Mouse (Mus musculus): ENCODE measurements around the gene Gm28043. TPM values are rescaled to one million over a fixed set of nuclear protein-coding genes. Genes with fewer than 3 reads are reported as not detected.
A peak's percentile ranks its signal among the peaks of the same experiment; 100 is the strongest.
"Not testable (repeated sequence)": the region's sequence is repeated elsewhere in the genome, so short reads cannot be mapped to it uniquely, and the experiment has no call there.

Gene Gm28043
- polyA plus RNA-seq, 1 experiment: 0.48 TPM

- H3K4me3 ChIP-seq (ENCODE audit: insufficient read depth, low read depth, low read length): no peak overlapping the region
- no peak overlapping the region for H3K27ac ChIP-seq (replicated peaks; ENCODE audit: low read depth, low read length)
- H3K4me1 ChIP-seq (ENCODE audit: control insufficient read depth, insufficient read depth, insufficient read length, low read length): no peaks in the 10 kb centered on the region
These were observed 15.1 kb upstream of the Gm28043 start for GRCm38 (mm10) chr17:29599537-29599936.

- H3K27ac ChIP-seq (replicated peaks; ENCODE audit: low read depth, low read length): no peak overlapping the region
These were observed 13.3 kb upstream of the Gm28043 start for GRCm38 (mm10) chr17:29601391-29601790.

DNA sequence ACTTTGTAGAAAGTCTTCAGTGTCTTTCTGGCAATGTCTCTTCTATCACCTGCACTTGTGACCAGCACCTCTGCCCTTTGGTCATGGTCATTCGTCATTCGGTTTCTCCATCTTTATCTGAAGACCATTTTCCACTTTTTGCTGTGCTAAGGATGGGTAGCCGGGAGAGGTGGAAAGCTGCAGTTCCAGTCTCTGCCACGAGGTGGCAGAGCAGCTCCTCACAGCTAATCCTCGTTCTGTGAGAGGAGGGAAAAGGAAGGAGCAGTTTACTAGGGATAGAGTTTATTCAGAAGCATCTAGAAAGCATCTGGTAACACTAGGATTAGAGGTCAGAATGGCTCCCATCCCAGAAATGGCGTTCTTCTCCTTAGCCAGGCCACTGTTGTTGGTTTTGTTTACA, 11.4 kb upstream of the Gm28043 start:
- no peak overlapping the region for H3K4me3 ChIP-seq (ENCODE audit: insufficient read depth, low read depth, low read length)

More at GRCm38 (mm10) chr17:29601391-29601790, 13.3 kb upstream of the Gm28043 start:
- Histone ChIP-seq H3K4me3 (ENCODE audit: insufficient read depth, low read depth, low read length) (no peak overlapping the region), H3K4me1 (ENCODE audit: control insufficient read depth, insufficient read depth, insufficient read length, low read length) (no peaks in the 10 kb centered on the region)

GRCm38 (mm10) chr17:29613453-29613852, 1.2 kb upstream of the Gm28043 start:
- H3K4me3 ChIP-seq (ENCODE audit: insufficient read depth, low read depth, low read length); H3K27ac ChIP-seq (replicated peaks; ENCODE audit: low read depth, low read length); H3K4me1 ChIP-seq (ENCODE audit: control insufficient read depth, insufficient read depth, insufficient read length, low read length): not testable (repeated sequence)

More for the DNA sequence above, 11.4 kb upstream of the Gm28043 start:
- Histone ChIP-seq H3K4me1 (ENCODE audit: control insufficient read depth, insufficient read depth, insufficient read length, low read length) (no peaks in the 10 kb centered on the region), H3K27ac (replicated peaks; ENCODE audit: low read depth, low read length) (no peak overlapping the region)

GRCm38 (mm10) chr17:29615024-29615551, 412 bp downstream of the Gm28043 start:
- no peaks in the 10 kb centered on the region for H3K4me1 ChIP-seq (ENCODE audit: control insufficient read depth, insufficient read depth, insufficient read length, low read length)
- H3K4me3 ChIP-seq (ENCODE audit: insufficient read depth, low read depth, low read length): peak overlapping the region; percentile 95
- H3K27ac ChIP-seq (replicated peaks; ENCODE audit: low read depth, low read length): peak overlapping the region; percentile 39

- no peaks in the 10 kb centered on the region for H3K4me1 ChIP-seq (ENCODE audit: control insufficient read depth, insufficient read depth, insufficient read length, low read length)
- peak overlapping the region; percentile 95 for H3K4me3 ChIP-seq (ENCODE audit: insufficient read depth, low read depth, low read length)
- H3K27ac ChIP-seq (replicated peaks; ENCODE audit: low read depth, low read length): no peak overlapping the region
These were observed 940 bp downstream of the Gm28043 start for GRCm38 (mm10) chr17:29615616-29616015.

DNA sequence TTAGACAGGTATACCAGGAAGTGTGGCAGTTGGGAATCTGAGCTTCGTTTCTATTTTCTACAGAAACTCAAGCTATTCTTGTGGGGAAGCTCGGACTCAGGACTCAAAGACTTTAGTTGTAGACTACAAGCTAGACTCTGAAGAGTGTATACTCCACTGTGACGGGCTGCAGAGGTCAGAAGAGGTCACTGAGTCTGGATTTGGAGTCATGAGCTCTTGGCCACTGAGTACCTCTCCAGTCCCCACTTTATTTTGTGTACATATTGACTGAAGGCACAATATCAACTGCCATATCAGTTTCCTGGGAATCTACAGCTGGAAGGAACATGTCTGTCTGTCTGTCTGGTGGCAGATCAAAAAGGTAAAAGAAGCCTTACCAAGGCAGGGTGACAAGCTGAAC, 4.6 kb downstream of the Gm28043 start:
- Histone ChIP-seq H3K4me3 (ENCODE audit: insufficient read depth, low read depth, low read length) (no peak overlapping the region), H3K4me1 (ENCODE audit: control insufficient read depth, insufficient read depth, insufficient read length, low read length) (no peaks in the 10 kb centered on the region), H3K27ac (replicated peaks; ENCODE audit: low read depth, low read length) (no peak overlapping the region)

GRCm38 (mm10) chr17:29623488-29623887, 8.8 kb downstream of the Gm28043 start:
- H3K4me1 ChIP-seq (ENCODE audit: control insufficient read depth, insufficient read depth, insufficient read length, low read length): no peaks in the 10 kb centered on the region
- H3K4me3 ChIP-seq (ENCODE audit: insufficient read depth, low read depth, low read length): no peak overlapping the region
- no peak overlapping the region for H3K27ac ChIP-seq (replicated peaks; ENCODE audit: low read depth, low read length)

GRCm38 (mm10) chr17:29627285-29627684, 12.6 kb downstream of the Gm28043 start:
- Histone ChIP-seq H3K4me1 (ENCODE audit: control insufficient read depth, insufficient read depth, insufficient read length, low read length) (no peaks in the 10 kb centered on the region), H3K4me3 (ENCODE audit: insufficient read depth, low read depth, low read length) (no peak overlapping the region), H3K27ac (replicated peaks; ENCODE audit: low read depth, low read length) (no peak overlapping the region)

GRCm38 (mm10) chr17:29628946-29629345, 14.3 kb downstream of the Gm28043 start:
- Histone ChIP-seq H3K27ac (replicated peaks; ENCODE audit: low read depth, low read length) (no peak overlapping the region), H3K4me1 (ENCODE audit: control insufficient read depth, insufficient read depth, insufficient read length, low read length) (no peaks in the 10 kb centered on the region), H3K4me3 (ENCODE audit: insufficient read depth, low read depth, low read length) (no peak overlapping the region)

- Histone ChIP-seq H3K27ac (replicated peaks; ENCODE audit: low read depth, low read length) (no peak overlapping the region), H3K4me1 (ENCODE audit: control insufficient read depth, insufficient read depth, insufficient read length, low read length) (no peaks in the 10 kb centered on the region), H3K4me3 (ENCODE audit: insufficient read depth, low read depth, low read length) (no peak overlapping the region)
These were observed 14.9 kb downstream of the Gm28043 start for GRCm38 (mm10) chr17:29629620-29630019.

DNA sequence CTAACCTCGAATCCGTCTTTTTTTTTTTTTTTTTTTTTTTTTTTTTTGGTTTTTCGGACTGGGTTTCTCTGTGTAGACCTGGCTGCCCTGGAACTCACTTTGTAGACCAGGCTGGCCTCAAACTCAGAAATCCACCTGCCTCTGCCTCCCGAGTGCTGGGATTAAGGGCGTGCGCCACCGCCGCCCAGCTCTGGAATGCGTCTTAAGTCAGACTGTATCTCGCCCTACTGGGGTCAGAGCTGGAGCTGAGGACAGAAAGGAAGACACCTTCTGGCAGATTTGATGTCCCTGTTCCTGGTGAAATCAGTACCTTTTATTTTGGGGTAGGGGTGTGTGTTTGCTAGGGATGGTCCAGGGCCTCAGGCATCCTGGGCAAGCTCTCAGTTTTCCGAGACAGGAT, 17.6 kb downstream of the Gm28043 start:
- no peak overlapping the region for H3K4me3 ChIP-seq (ENCODE audit: insufficient read depth, low read depth, low read length)
- H3K27ac ChIP-seq (replicated peaks; ENCODE audit: low read depth, low read length): no peak overlapping the region
- no peaks in the 10 kb centered on the region for H3K4me1 ChIP-seq (ENCODE audit: control insufficient read depth, insufficient read depth, insufficient read length, low read length)

DNA sequence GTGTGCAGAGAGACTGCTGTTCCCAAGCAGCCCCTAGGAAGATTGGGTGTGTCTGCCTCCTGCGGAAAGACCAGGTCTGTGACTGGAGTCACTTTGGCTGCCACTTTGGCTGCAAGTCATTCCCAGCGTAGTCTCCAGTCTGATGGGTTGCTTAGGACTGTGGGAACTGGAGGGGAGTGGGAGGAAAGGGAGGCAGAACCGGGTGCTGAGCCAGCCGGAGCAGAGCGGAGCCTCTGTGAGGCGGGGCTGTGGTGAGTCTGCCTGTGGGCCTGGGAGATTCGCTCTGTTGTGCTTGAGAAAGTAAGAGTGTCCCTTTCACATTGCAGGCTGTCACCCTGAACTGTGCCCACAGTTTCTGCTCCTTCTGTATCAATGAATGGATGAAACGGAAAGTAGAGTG, 20.8 kb downstream of the Gm28043 start:
- Histone ChIP-seq H3K4me3 (ENCODE audit: insufficient read depth, low read depth, low read length) (no peak overlapping the region), H3K4me1 (ENCODE audit: control insufficient read depth, insufficient read depth, insufficient read length, low read length) (0 out of 2 replicates have a peak, but pooled peaks cover 3% of the 10 kb centered on the region), H3K27ac (replicated peaks; ENCODE audit: low read depth, low read length) (no peak overlapping the region)

DNA sequence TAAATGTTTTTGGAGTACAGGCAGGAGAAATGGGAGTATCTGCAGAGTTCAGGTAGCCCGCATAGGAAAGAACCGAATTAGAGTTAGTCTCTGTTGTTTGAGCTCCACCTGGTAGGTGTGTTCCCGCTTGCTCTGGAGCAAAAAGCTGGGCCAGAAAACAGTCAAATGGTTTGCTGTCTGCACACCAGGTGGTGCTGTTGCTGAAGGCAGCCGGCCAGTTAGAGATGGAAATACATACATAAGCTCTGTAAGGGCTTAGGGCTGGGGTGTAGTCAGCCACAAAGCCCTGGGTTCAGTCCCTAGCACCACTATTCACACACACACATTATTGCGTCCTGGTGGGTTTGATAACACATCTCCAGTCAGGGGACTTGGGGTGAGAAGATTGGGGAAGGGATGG, 21.4 kb downstream of the Gm28043 start:
- Histone ChIP-seq H3K4me1 (ENCODE audit: control insufficient read depth, insufficient read depth, insufficient read length, low read length) (0 out of 2 replicates have a peak, but pooled peaks cover 3% of the 10 kb centered on the region), H3K27ac (replicated peaks; ENCODE audit: low read depth, low read length) (no peak overlapping the region), H3K4me3 (ENCODE audit: insufficient read depth, low read depth, low read length) (no peak overlapping the region)

DNA sequence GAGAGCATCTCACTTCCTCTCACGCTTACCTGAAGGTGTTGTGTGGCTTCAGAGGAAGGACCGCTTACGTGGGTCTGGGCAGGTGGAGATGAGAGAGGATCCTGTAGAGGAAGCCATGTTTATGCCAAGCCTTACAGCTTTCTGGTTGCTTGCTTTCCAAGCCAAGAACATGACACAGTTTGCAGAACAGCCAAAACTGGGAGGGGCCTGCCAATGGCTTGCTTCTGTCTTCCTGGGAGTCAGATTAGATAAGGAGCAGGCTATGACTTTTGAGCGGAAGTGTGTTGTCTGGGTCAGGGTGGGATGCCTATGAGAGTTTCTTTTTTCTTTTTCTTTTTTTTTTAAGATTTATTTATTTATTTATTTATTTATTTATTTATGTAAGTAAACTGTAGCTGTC, 22.7 kb downstream of the Gm28043 start:
- no peak overlapping the region for H3K27ac ChIP-seq (replicated peaks; ENCODE audit: low read depth, low read length)
- 0 out of 2 replicates have a peak, but pooled peaks cover 3% of the 10 kb centered on the region for H3K4me1 ChIP-seq (ENCODE audit: control insufficient read depth, insufficient read depth, insufficient read length, low read length)
- no peak overlapping the region for H3K4me3 ChIP-seq (ENCODE audit: insufficient read depth, low read depth, low read length)

GRCm38 (mm10) chr17:29637895-29638294, 23.2 kb downstream of the Gm28043 start:
- Histone ChIP-seq H3K4me1 (ENCODE audit: control insufficient read depth, insufficient read depth, insufficient read length, low read length) (0 out of 2 replicates have a peak, but pooled peaks cover 3% of the 10 kb centered on the region), H3K27ac (replicated peaks; ENCODE audit: low read depth, low read length) (no peak overlapping the region), H3K4me3 (ENCODE audit: insufficient read depth, low read depth, low read length) (no peak overlapping the region)

All from brown adipose tissue, adult 24 weeks (tissue).